Mouse (Mus musculus): ENCODE results near the gene Arhgap10. TPM values are rescaled to one million over a fixed set of nuclear protein-coding genes. Genes with fewer than 3 reads are reported as not detected.

Arhgap10 gene
- total RNA-seq, 4 experiments from 2014 or later, result 9.6 to 10.8 (median 10.2) TPM

- no peak for DNase-seq (ENCODE audit: low spot score in 2 of 2)
Observed at GRCm38 (mm10) chr8:77486749-77487148, 31.0 kb downstream of the Arhgap10 start.

GRCm38 (mm10) chr8:77484817-77485216 is 32.9 kb downstream of the Arhgap10 start:
- DNase-seq (ENCODE audit: low spot score in 2 of 2), result no peak

DNA sequence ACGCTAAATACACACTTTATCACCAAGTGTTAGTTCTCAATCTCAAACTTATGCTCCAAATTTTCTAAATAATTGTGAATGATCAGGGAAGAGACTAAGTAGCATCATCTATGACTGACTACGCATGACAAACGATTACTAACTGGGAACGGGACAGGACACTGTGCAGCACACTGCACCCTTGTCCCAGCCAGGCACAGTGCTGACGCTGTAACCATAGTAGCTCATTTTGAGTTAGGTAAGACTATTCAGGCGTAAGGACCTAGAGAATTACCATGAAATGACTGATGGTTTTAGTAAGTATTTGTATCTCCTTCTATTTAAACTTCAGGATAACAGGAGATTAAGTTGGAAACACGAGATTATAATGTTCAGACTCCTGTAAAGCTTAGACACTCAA is 33.5 kb downstream of the Arhgap10 start:
- no peak for DNase-seq (ENCODE audit: low spot score in 2 of 2)

DNA sequence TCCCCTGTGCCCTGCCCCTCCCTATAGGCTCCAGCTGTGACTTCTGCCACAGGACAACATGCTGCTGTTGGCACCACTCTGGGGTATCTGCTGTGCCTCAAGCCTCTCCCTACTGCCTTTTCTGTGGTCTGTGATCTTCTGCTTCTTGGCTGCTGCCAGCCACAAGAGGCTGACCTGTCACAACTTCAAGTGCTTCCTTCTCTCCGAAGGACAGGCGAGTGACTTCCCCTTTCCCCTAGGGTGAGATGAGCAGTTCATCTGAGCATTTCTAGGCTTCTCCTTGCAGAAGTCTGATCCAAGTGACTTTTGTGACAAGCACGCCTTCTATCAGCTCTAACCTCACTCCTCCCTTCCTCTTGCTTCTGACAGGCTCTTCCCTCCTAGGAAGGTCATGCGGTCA is 34.1 kb downstream of the Arhgap10 start:
- DNase-seq (ENCODE audit: low spot score in 2 of 2), result no peak

DNA sequence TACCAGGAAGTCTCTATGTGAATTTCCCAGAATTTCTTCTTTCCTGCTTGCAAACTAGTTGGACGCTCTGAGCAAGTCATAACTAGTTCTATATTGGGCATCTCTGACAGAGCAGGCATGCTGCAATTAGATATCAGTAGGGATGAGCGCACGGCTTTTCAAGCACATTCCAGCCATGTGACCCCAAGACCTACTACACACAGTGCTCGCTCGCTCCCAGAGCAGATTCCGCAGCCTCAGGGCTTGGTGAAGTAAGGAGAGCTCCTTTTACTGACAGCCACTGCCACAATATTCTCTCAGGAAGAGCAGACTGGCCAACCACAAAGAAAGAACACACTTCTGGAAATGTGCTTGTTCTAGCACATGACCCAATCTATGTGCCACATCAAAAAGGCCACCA is 36.0 kb downstream of the Arhgap10 start:
- no peak for DNase-seq (ENCODE audit: low spot score in 2 of 2)

- DNase-seq (ENCODE audit: low spot score in 2 of 2), result no peak
Observed at GRCm38 (mm10) chr8:77479995-77480394, 37.8 kb downstream of the Arhgap10 start.

- DNase-seq (ENCODE audit: low spot score in 2 of 2), result no peak
Observed at GRCm38 (mm10) chr8:77478913-77479273, 38.9 kb downstream of the Arhgap10 start.

DNA sequence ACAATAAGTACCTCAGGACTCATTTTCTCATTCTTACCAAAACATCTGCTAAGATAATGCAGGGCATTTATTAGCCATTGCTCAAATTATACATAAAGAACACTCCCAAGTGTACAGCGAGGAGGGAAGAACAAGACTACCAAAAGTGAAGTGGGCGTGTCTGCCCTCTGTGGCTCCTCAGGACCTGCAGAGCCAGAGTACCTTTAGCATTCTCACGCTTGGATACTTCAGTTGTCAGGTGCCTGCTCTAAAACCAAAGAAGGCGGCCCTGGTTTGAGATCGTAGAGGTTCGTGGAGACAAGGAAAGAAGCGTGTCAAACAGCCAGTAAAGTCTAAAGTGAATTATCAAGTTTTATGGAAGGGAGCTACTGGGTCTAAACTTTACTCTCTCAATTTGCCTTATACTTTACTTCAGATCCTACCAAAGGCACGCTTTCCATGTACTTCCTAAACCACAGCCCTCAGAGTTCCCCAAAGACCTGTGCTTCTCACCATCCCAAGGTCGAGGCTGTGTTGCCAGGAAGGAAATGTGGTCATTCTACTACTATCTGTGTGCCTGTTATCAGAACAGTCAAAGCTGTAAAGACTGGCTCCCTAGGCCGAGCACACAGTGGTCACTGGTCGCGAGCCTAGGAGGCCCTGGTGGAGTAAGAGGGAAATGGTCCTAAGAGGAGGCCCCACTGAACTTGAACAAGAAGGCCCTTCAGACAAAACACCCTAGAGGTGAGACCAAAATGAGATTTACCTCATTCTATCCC is 39.4 kb downstream of the Arhgap10 start:
- DNase-seq (ENCODE audit: low spot score in 2 of 2), result no peak

- no peak for DNase-seq (ENCODE audit: low spot score in 2 of 2)
Observed at GRCm38 (mm10) chr8:77477684-77478083, 40.1 kb downstream of the Arhgap10 start.

DNA sequence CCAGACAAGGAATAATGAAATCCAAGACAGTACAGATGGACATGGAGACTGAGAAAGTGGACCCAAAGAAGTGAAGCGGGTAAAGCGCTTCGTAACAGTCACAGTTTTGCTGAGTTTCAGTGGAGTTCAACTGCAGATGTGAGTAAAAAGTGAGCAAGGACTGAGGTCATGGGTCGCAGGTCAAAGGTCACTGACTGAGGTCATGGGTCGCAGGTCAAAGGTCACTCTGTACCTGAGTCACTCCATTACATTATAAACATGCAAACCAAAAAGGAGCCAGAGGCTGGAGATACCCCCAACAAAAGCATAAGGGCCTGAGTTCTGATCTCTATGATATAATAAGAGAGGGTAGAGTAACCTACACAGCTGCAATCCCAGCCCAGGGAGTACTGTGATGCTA is 43.1 kb downstream of the Arhgap10 start:
- DNase-seq (ENCODE audit: low spot score in 2 of 2), result no peak

DNA sequence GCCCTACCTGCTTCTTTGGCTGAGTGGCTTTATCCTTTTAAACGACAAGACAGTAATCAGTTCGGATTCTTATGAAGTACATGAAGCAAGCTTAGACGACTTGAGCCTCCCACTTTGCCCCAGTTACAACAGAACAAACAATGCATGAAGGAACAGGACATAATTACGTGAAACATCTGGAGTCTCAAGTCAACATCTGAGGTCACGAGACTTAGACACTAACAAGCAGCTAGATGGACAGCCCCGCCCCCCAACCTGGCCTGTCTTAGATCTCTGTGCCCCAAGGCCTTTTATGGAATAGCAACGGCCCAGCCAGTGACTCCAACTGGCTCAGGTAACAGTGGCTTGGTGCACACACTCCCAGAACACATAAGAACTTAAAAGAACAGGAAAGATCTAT is 44.0 kb downstream of the Arhgap10 start:
- no peak for DNase-seq (ENCODE audit: low spot score in 2 of 2)

DNA sequence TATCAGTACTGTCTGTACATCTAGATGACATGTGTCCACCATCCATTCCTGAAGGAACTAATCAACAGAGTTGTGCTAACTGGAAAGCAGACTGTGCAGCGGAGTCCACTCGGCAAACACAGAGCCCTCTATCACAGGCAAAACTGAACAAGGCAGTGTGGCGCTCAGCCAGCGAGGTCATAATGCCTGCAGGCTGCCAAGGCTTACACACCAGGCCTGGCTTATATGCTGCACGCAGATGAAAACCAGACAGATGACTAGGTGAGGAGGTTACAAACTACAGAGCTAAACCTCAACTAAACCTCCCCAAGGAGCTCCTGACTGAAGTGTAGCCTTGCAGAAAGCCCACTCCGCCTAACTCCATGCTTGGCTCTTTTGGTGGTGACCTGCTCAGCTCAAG is 44.4 kb downstream of the Arhgap10 start:
- no peak for DNase-seq (ENCODE audit: low spot score in 2 of 2)

DNA sequence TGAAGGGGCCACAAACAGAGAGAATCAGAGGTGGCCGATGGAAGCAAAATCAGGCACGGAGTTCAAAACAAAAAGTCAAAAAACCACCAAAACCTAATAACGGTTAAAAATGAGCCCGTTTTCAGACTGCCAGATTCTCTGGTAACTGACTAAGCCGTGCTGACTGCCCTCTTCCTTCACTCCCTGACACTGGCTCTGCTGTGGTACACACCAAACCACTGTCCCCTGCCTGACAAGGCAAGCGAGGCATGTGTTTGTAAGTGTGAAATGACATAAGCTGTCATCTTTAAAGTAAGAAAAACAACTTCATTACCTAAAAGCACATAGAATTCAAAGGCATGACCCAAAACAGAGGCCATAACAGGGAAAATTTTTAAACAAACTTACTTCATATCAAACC is 56.4 kb downstream of the Arhgap10 start:
- no peak for DNase-seq (ENCODE audit: low spot score in 2 of 2)

DNA sequence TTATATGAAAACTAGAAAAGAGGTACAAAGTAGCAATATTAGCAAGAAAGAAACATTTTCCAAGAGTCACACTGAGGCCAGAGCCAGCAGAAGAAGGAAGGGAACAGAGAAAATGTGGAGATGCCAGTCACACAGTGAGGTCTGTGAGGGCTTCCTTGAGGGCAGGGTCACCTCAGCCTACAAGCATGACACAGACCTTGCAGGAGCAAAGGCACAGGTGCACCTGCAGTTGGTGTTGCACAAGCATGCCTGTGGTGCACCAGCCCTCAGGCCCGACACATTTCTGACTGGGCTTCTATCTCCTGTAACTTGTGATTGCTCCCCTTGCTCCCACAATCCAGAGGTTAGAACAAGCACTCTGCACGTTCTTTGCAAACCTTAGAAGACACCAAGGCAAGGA is 57.4 kb downstream of the Arhgap10 start:
- DNase-seq (ENCODE audit: low spot score in 2 of 2), result no peak

- no peak for DNase-seq (ENCODE audit: low spot score in 2 of 2)
Observed at GRCm38 (mm10) chr8:77459696-77460095, 58.1 kb downstream of the Arhgap10 start.

DNA sequence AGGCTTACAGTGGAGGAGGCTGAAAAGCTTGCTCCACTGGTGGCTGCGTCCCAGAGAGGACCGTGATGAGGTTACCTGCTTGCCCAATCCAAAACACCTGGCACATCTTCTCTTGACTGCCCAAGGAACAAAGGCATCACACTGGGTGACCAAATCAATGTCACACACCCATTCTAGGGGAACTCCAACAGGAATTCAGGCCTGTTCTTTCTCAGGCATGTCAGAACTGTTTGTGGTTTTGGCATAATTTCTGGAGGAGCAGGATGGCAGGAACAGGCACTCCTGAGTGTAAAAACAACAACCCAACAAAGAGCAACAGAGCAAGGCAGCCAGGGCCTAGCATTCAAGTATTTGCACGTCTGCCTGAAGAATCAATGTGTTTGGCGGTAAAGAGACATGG is 59.2 kb downstream of the Arhgap10 start:
- no peak for DNase-seq (ENCODE audit: low spot score in 2 of 2)

DNA sequence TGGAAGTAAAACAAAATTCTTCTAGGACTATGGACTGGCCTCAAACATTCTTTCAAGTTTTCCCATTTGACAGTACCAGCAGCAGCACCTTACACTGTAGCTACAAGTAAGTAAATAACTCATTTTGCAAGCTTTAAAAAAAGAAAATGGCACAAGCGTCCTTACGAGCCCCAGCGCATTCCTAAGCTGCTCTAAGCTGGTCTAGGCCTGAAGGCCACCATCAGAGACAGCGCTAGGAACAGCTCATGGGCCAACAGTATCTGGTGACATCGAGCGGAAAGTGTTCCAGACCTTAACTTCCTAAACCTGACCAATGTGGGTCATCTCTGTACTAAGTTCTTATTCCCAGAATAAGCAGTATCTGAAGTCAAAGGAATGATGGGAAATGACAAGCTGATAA is 61.5 kb downstream of the Arhgap10 start:
- DNase-seq (ENCODE audit: low spot score in 2 of 2), result no peak

GRCm38 (mm10) chr8:77453836-77454235 is 63.9 kb downstream of the Arhgap10 start:
- DNase-seq (ENCODE audit: low spot score in 2 of 2), result no peak

DNA sequence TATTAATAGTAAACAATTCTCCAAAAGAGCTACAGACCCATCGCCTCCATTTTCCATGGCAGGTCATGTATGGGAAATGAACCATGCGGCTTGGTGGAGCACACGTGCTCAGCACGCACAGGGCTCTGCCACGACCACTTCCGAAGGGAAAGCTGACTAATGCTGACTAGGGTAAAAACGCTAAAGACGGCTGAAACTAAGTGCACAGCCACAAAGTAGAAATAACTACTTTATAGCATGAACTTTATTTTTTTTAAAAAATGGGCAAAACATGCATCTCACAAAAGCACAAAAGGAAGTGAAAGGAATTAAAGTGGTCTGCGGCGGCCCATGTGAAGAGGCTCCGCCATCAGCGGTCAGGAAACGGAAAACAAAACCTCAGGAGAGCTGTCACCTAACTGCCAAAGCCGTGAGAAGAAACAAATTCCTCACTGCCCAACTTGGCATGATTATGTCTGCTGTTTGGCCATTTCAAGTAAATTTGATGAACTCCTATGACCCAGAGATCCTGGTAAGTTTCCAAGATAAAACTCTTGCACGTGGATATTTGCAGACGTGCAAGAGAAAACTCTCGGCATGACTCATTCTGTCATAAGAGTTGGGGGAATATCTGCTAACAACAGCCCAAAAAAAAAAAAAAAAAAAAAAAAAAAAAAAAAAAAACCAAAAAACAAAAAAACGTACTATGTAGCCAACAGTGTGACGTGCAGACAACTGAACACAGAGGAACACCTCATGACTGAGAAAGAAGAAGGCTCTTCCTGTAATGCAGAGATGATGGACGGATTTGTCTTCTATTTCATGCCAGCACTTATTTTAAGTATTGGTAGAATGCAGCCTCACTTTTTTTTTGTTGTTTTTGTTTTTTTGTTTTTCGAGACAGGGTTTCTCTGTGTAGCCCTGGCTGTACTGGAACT is 66.0 kb downstream of the Arhgap10 start:
- no peak for DNase-seq (ENCODE audit: low spot score in 2 of 2)

- DNase-seq (ENCODE audit: low spot score in 2 of 2), result no peak
Observed at GRCm38 (mm10) chr8:77451052-77451451, 66.7 kb downstream of the Arhgap10 start.

DNA sequence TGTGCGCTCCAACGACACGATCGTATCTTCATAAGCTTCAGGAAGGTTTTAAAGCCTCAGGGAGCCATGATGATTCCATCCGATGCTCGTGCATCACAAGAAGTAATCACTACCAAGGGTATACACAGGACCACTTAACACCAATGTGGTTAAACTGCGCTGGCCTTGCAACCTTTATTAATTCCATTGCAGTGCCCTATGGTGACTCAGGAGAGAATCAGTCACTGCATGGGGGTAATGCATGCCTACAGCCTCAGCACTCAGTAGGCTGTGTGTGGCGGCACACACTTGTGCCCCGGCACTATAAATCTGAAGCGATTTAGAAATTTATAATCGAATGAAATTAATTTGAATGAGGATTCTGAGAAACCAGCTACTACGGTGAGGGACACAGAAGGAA is 71.5 kb downstream of the Arhgap10 start:
- DNase-seq (ENCODE audit: low spot score in 2 of 2), result no peak

DNA sequence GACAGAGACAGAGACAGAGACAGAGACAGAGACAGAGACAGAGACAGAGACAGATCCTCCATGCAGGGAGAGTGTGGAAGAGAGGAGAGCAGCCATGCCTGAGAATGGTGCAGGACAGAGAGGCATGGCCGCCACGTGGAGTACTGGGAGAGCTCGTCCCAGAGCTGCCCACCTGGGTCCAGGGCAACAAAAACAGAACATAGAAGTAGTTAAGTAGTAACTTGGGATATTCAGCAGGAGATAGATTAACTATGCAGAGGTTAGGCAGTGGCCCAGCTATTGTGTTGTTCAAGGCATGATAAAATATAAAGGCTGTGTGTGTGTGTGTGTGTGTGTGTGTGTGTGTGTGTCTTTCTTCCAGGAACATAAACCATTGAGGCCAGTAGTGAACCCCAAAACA is 72.1 kb downstream of the Arhgap10 start:
- DNase-seq (ENCODE audit: low spot score in 2 of 2), result no peak

Data from layer of hippocampus, adult 8-10 months (tissue).